Mouse (Mus musculus) midbrain, embryonic 10.5 days (tissue): ENCODE data around the gene Gfra1. TPM values are rescaled to one million over a fixed set of nuclear protein-coding genes. Genes with fewer than 3 reads are reported as not detected.

Source experiments
- DNase-seq: peaks from one replicate; pipeline ENCODE4 v3.0.0-alpha.2; 2017; ENCODE audit warnings: low spot score
- H3K27ac ChIP-seq: fragments of 300-500 bp; sonication (generic); replicated peaks from 2 replicates; pipeline ENCODE4 v1.5.1; 2016; ENCODE audit warnings: mild to moderate bottlenecking
- H3K27me3 ChIP-seq: fragments of 300-500 bp; sonication (generic); 2 replicates; pipeline ENCODE4 v1.6.1; 2016; ENCODE audit warnings: low read depth, mild to moderate bottlenecking; ENCODE audit not compliant: poor library complexity, severe bottlenecking
- H3K36me3 ChIP-seq: fragments of 300-500 bp; sonication (generic); 2 replicates; pipeline ENCODE4 v1.6.1; 2016; ENCODE audit warnings: mild to moderate bottlenecking, moderate library complexity
- H3K4me1 ChIP-seq: fragments of 300-500 bp; sonication (generic); 2 replicates; pipeline ENCODE4 v1.6.1; 2016
- H3K4me3 ChIP-seq: fragments of 300-500 bp; sonication (generic); 2 replicates; pipeline ENCODE4 v1.5.1; 2016; ENCODE audit warnings: mild to moderate bottlenecking, moderate library complexity
- H3K9me3 ChIP-seq: fragments of 300-500 bp; sonication (generic); replicated peaks from 2 replicates; pipeline ENCODE4 v1.6.1; 2016; ENCODE audit warnings: mild to moderate bottlenecking
- WGBS: fragments of 180-500 bp; shearing (Covaris S2); methylation state at CpG from one replicate; pipeline ENCODE4 v1.1.7; 2016; 5-methylcytosine and 5-hydroxymethylcytosine counted together
- polyA plus RNA-seq: library from polyadenylated mRNA; unstranded; fragments of >200 nt; fragmentation: Nextera tagmentation; extraction: Ambion mirVana; gene quantifications from 2 replicates; pipeline ENCODE4 v1.2.1, GENCODE M21; 2016

The Gfra1 gene
- polyA plus RNA-seq, 1 experiment from 2014 or later, result 22.1 TPM

- H3K27ac ChIP-seq, result no peak overlapping the region
- no peaks in the 10 kb centered on the region for H3K27me3 ChIP-seq
- no peaks in the 10 kb centered on the region for H3K36me3 ChIP-seq
- no peak overlapping the region for H3K4me3 ChIP-seq
- 84% methylated on average over 7 of the region's 7 CpGs for WGBS
- no peaks in the 10 kb centered on the region for H3K4me1 ChIP-seq
- DNase-seq, result no peak
- no peaks in the 10 kb centered on the region; the same call in 1 of the 2 replicates for H3K9me3 ChIP-seq
These were observed 154.6 kb downstream of the Gfra1 start for GRCm38 (mm10) chr19:58301105-58301504.

DNA sequence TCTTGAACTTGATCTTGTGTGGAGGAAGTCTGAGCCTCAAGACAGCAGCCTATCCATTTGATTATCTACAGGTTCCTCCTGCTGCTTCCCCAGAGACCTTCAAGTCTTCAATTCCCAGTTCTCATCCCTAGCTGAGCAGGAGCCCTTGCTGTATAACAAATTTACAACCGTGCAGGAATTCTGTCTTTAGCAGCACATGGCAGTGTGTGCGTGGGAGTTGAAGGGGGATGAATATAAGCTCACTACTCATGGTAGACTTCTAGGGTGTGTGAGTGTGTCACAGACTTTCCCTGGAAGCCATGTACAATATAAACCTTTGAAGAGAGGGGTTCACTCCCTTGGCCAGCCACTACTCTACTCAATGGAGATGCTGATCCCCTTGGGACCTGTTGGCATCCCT, 157.8 kb downstream of the Gfra1 start:
- H3K4me3 ChIP-seq, result no peak overlapping the region
- H3K27ac ChIP-seq, result no peak overlapping the region
- 86% methylated on average over 2 of the region's 2 CpGs for WGBS
- H3K27me3 ChIP-seq, result no peaks in the 10 kb centered on the region
- no peaks in the 10 kb centered on the region for H3K4me1 ChIP-seq
- DNase-seq, result no peak
- H3K36me3 ChIP-seq, result no peaks in the 10 kb centered on the region
- no peaks in the 10 kb centered on the region for H3K9me3 ChIP-seq

- no peaks in the 10 kb centered on the region for H3K27me3 ChIP-seq
- H3K4me3 ChIP-seq, result no peak overlapping the region
- no peak for DNase-seq
- H3K4me1 ChIP-seq, result no peaks in the 10 kb centered on the region
- H3K36me3 ChIP-seq, result no peaks in the 10 kb centered on the region
- H3K9me3 ChIP-seq, result no peaks in the 10 kb centered on the region
- peak overlapping the region; percentile 28; the same call in 1 of the 2 replicates for H3K27ac ChIP-seq
- 72% methylated on average over 7 of the region's 7 CpGs for WGBS
These were observed 158.9 kb downstream of the Gfra1 start for GRCm38 (mm10) chr19:58296842-58297190.

- 93% methylated on average over 14 of the region's 14 CpGs for WGBS
- Histone ChIP-seq H3K4me1 (no peaks in the 10 kb centered on the region), H3K4me3 (no peak overlapping the region), H3K36me3 (no peaks in the 10 kb centered on the region), H3K9me3 (no peaks in the 10 kb centered on the region), H3K27me3 (no peaks in the 10 kb centered on the region), H3K27ac (0 out of 2 replicates have a peak overlapping the region, but pooled peaks have one; percentile 28)
- DNase-seq, result no peak
These were observed 159.5 kb downstream of the Gfra1 start for GRCm38 (mm10) chr19:58295986-58296841.

DNA sequence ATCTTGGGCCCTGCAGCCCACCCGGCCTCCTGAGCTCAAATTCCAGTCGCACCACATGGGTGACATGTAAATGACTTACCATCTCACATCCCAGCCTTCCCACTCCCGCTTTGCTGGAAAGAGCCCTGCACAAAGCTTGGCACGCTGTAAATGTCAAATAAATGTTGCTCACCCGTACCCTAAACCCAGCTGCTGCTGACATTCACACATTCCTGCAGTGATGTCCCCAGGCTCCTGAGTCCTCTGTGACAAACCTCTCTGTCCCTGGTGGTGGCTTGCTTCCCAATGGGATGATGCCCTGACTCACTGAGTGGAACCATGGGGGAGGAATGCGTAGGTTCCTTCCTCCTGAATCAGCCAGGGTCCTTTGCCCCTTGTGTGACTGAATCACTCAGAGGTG, 167.6 kb downstream of the Gfra1 start:
- 85% methylated on average over 6 of the region's 6 CpGs for WGBS
- Histone ChIP-seq H3K4me3 (no peak overlapping the region), H3K36me3 (no peaks in the 10 kb centered on the region), H3K27me3 (no peaks in the 10 kb centered on the region), H3K9me3 (no peaks in the 10 kb centered on the region), H3K27ac (no peak overlapping the region), H3K4me1 (no peaks in the 10 kb centered on the region)
- no peak for DNase-seq

DNA sequence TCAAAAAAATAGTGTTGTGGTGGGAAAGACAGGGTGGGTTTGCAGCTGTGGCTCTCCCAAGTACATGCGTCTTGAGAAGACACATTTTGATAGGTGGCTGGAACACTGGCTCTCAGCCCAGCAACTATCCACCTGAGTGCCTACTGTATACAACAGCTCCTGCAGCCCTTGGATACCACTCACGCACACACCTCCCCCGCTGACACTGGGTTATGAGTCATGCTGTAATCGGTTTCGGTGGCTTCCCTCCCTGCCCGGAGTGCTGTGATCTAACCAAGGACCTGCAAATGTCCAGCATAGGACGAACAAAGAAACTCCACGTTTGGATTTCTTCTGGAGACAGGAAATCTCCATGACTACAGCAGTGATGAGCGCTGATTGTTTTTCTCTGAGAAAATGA, 180.4 kb downstream of the Gfra1 start:
- no peak overlapping the region for H3K27ac ChIP-seq
- no peaks in the 10 kb centered on the region for H3K27me3 ChIP-seq
- H3K9me3 ChIP-seq, result no peaks in the 10 kb centered on the region
- no peaks in the 10 kb centered on the region for H3K36me3 ChIP-seq
- DNase-seq, result no peak
- no peak overlapping the region for H3K4me3 ChIP-seq
- 84% methylated on average over 9 of the region's 9 CpGs for WGBS
- no peaks in the 10 kb centered on the region for H3K4me1 ChIP-seq

DNA sequence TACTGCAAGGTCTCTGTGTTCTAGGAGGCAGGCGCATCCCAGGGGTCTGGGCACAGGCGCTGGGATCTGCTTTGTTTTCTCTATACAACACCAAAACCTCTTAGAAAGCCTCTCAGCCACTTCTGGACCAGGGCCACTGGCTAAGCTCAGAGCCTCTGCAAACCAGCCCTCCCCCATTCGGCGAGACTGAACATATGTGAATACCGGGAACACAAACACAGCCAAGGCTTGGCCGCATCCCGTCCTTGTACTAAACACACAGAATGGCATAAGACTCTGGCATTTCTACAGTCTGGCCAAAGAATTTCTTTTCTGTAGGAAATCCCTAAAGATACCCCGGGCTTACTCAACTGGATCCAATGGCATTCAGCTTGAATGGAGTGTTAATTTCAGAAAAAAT, 183.9 kb downstream of the Gfra1 start:
- DNase-seq, result no peak
- no peak overlapping the region for H3K4me3 ChIP-seq
- H3K27me3 ChIP-seq, result no peaks in the 10 kb centered on the region
- H3K36me3 ChIP-seq, result no peaks in the 10 kb centered on the region
- H3K27ac ChIP-seq, result no peak overlapping the region
- H3K9me3 ChIP-seq, result no peaks in the 10 kb centered on the region
- no peaks in the 10 kb centered on the region for H3K4me1 ChIP-seq
- WGBS, result 90% methylated on average over 8 of the region's 8 CpGs

- WGBS, result 89% methylated on average over 5 of the region's 5 CpGs
- Histone ChIP-seq H3K4me1 (no peaks in the 10 kb centered on the region), H3K9me3 (no peaks in the 10 kb centered on the region), H3K36me3 (no peaks in the 10 kb centered on the region), H3K4me3 (no peak overlapping the region), H3K27me3 (no peaks in the 10 kb centered on the region), H3K27ac (no peak overlapping the region)
- DNase-seq, result no peak
These were observed 184.9 kb downstream of the Gfra1 start for GRCm38 (mm10) chr19:58270778-58271177.

DNA sequence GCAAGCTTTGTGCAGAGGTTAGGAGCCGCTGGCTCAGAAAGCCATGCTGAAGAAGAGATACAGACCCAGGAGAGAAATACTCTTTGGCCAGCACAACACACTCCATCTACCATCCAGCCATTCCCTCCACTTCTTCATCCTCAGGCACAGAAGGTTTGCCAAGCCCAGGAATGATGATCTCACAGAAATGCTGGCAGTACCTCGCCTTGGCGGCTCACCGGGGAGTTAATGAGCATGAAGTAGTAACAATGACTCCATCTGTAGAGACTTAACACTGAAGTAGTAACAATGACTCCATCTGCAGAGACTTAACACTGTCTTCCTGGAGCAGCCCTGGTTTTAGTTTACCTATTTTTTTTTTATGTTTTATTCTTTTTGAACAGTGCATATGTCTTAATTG, 187.2 kb downstream of the Gfra1 start:
- Histone ChIP-seq H3K4me1 (no peaks in the 10 kb centered on the region), H3K9me3 (no peaks in the 10 kb centered on the region), H3K4me3 (no peak overlapping the region), H3K27ac (no peak overlapping the region), H3K27me3 (no peaks in the 10 kb centered on the region), H3K36me3 (no peaks in the 10 kb centered on the region)
- no peak for DNase-seq
- WGBS, result 86% methylated on average over 4 of the region's 4 CpGs

GRCm38 (mm10) chr19:58266600-58266999, 189.1 kb downstream of the Gfra1 start:
- Histone ChIP-seq H3K4me3 (no peak overlapping the region), H3K9me3 (no peaks in the 10 kb centered on the region), H3K36me3 (no peaks in the 10 kb centered on the region), H3K4me1 (no peaks in the 10 kb centered on the region), H3K27ac (no peak overlapping the region), H3K27me3 (peaks cover 5% of the 10 kb centered on the region; the same call in 1 of the 2 replicates)
- no peak for DNase-seq
- WGBS, result 58% methylated on average over 7 of the region's 7 CpGs

GRCm38 (mm10) chr19:58260934-58261333, 194.8 kb downstream of the Gfra1 start:
- Histone ChIP-seq H3K27ac (no peak overlapping the region), H3K9me3 (no peaks in the 10 kb centered on the region), H3K4me3 (no peak overlapping the region), H3K27me3 (peaks cover 29% of the 10 kb centered on the region), H3K36me3 (0 out of 2 replicates have a peak, but pooled peaks cover 2% of the 10 kb centered on the region), H3K4me1 (peaks cover 15% of the 10 kb centered on the region)
- WGBS, result 84% methylated on average over 8 of the region's 8 CpGs
- no peak for DNase-seq

GRCm38 (mm10) chr19:58259250-58259649, 196.5 kb downstream of the Gfra1 start:
- Histone ChIP-seq H3K4me1 (peaks cover 15% of the 10 kb centered on the region), H3K27me3 (peaks cover 29% of the 10 kb centered on the region), H3K4me3 (no peak overlapping the region), H3K9me3 (no peaks in the 10 kb centered on the region), H3K27ac (no peak overlapping the region), H3K36me3 (0 out of 2 replicates have a peak, but pooled peaks cover 2% of the 10 kb centered on the region)
- no peak for DNase-seq
- WGBS, result 68% methylated on average over 2 of the region's 2 CpGs

GRCm38 (mm10) chr19:58256485-58256884, 199.2 kb downstream of the Gfra1 start:
- Histone ChIP-seq H3K27me3 (peaks cover 31% of the 10 kb centered on the region), H3K4me3 (no peak overlapping the region), H3K36me3 (0 out of 2 replicates have a peak, but pooled peaks cover 2% of the 10 kb centered on the region), H3K9me3 (no peaks in the 10 kb centered on the region), H3K4me1 (peaks cover 15% of the 10 kb centered on the region), H3K27ac (no peak overlapping the region)
- DNase-seq, result no peak
- 93% methylated on average over 3 of the region's 3 CpGs for WGBS
